Mouse (Mus musculus): ENCODE measurements at regions not wholly inside any gene's neighbourhood (a gene's known extent, or its start where the extent isn't known, plus 50 kb on each side); places are given as distances from the start of the nearest gene placed in this dataset.

- TF ChIP-seq CTCF (IDR thresholded peaks at IDR 0.05; ENCODE audit: low read depth) = no peak
- H3K9ac ChIP-seq (ENCODE audit: low read depth, low read length) = no peak overlapping the region
- H3K4me1 ChIP-seq (replicated peaks; ENCODE audit: control insufficient read depth, insufficient read depth, low read length) = no peaks in the 10 kb centered on the region
- H3K9me3 ChIP-seq (ENCODE audit: control insufficient read depth) = no peaks in the 10 kb centered on the region
- H3K36me3 ChIP-seq (ENCODE audit: control insufficient read depth, insufficient read depth) = no peaks in the 10 kb centered on the region
- no peak overlapping the region for H3K4me3 ChIP-seq (ENCODE audit: low read depth, low read length)
- H3K27me3 ChIP-seq (replicated peaks; ENCODE audit: control insufficient read depth, insufficient read depth, low read length) = no peaks in the 10 kb centered on the region
- ATAC-seq = no peak
- WGBS = 61% methylated on average over 3 of the region's 3 CpGs
- H3K27ac ChIP-seq (ENCODE audit: low read depth, low read length) = no peak overlapping the region
- no peak overlapping the region for H3K4me2 ChIP-seq (replicated peaks; ENCODE audit: low read depth)
Measured at GRCm38 (mm10) chr1:194505826-194506225, 112.2 kb upstream of the Plxna2 start.

- TF ChIP-seq CTCF (IDR thresholded peaks at IDR 0.05; ENCODE audit: low read depth) = no peak
- H3K9ac ChIP-seq (ENCODE audit: low read depth, low read length) = no peak overlapping the region
- H3K27me3 ChIP-seq (replicated peaks; ENCODE audit: control insufficient read depth, insufficient read depth, low read length) = no peaks in the 10 kb centered on the region
- H3K9me3 ChIP-seq (ENCODE audit: control insufficient read depth) = no peaks in the 10 kb centered on the region
- ATAC-seq = no peak
- no peak overlapping the region for H3K4me3 ChIP-seq (ENCODE audit: low read depth, low read length)
- H3K4me1 ChIP-seq (replicated peaks; ENCODE audit: control insufficient read depth, insufficient read depth, low read length) = no peaks in the 10 kb centered on the region
- no peak overlapping the region for H3K27ac ChIP-seq (ENCODE audit: low read depth, low read length)
- H3K36me3 ChIP-seq (ENCODE audit: control insufficient read depth, insufficient read depth) = no peaks in the 10 kb centered on the region
- no peak overlapping the region for H3K4me2 ChIP-seq (replicated peaks; ENCODE audit: low read depth)
Measured at GRCm38 (mm10) chr1:194504207-194504606, 113.8 kb upstream of the Plxna2 start.

GRCm38 (mm10) chr1:194503517-194503916, 114.5 kb upstream of the Plxna2 start:
- Histone ChIP-seq H3K27ac (ENCODE audit: low read depth, low read length) (no peak overlapping the region), H3K9me3 (ENCODE audit: control insufficient read depth) (no peaks in the 10 kb centered on the region), H3K4me2 (replicated peaks; ENCODE audit: low read depth) (no peak overlapping the region), H3K27me3 (replicated peaks; ENCODE audit: control insufficient read depth, insufficient read depth, low read length) (no peaks in the 10 kb centered on the region), H3K4me1 (replicated peaks; ENCODE audit: control insufficient read depth, insufficient read depth, low read length) (no peaks in the 10 kb centered on the region), H3K4me3 (ENCODE audit: low read depth, low read length) (no peak overlapping the region), H3K9ac (ENCODE audit: low read depth, low read length) (no peak overlapping the region), H3K36me3 (ENCODE audit: control insufficient read depth, insufficient read depth) (no peaks in the 10 kb centered on the region)
- ATAC-seq = no peak
- WGBS = 61% methylated on average over 3 of the region's 3 CpGs
- TF ChIP-seq CTCF (IDR thresholded peaks at IDR 0.05; ENCODE audit: low read depth) = no peak

GRCm38 (mm10) chr1:194496424-194496823, 121.6 kb upstream of the Plxna2 start:
- H3K27ac ChIP-seq (ENCODE audit: low read depth, low read length) = no peak overlapping the region
- TF ChIP-seq CTCF (IDR thresholded peaks at IDR 0.05; ENCODE audit: low read depth) = no peak
- 58% methylated on average over 2 of the region's 2 CpGs for WGBS

GRCm38 (mm10) chr1:194491111-194491510, 126.9 kb upstream of the Plxna2 start:
- Histone ChIP-seq H3K9ac (ENCODE audit: low read depth, low read length) (no peak overlapping the region), H3K27ac (ENCODE audit: low read depth, low read length) (no peak overlapping the region), H3K4me3 (ENCODE audit: low read depth, low read length) (no peak overlapping the region), H3K9me3 (ENCODE audit: control insufficient read depth) (no peaks in the 10 kb centered on the region), H3K36me3 (ENCODE audit: control insufficient read depth, insufficient read depth) (no peaks in the 10 kb centered on the region), H3K4me2 (replicated peaks; ENCODE audit: low read depth) (no peak overlapping the region), H3K27me3 (replicated peaks; ENCODE audit: control insufficient read depth, insufficient read depth, low read length) (no peaks in the 10 kb centered on the region), H3K4me1 (replicated peaks; ENCODE audit: control insufficient read depth, insufficient read depth, low read length) (no peaks in the 10 kb centered on the region)
- no peak for TF ChIP-seq CTCF (IDR thresholded peaks at IDR 0.05; ENCODE audit: low read depth)
- ATAC-seq = no peak

More at GRCm38 (mm10) chr1:194496424-194496823, 121.6 kb upstream of the Plxna2 start:
- H3K4me2 ChIP-seq (replicated peaks; ENCODE audit: low read depth) = no peak overlapping the region
- H3K4me3 ChIP-seq (ENCODE audit: low read depth, low read length) = no peak overlapping the region
- no peak overlapping the region for H3K9ac ChIP-seq (ENCODE audit: low read depth, low read length)
- H3K9me3 ChIP-seq (ENCODE audit: control insufficient read depth) = no peaks in the 10 kb centered on the region
- H3K4me1 ChIP-seq (replicated peaks; ENCODE audit: control insufficient read depth, insufficient read depth, low read length) = no peaks in the 10 kb centered on the region
- ATAC-seq = no peak
- no peaks in the 10 kb centered on the region for H3K27me3 ChIP-seq (replicated peaks; ENCODE audit: control insufficient read depth, insufficient read depth, low read length)
- H3K36me3 ChIP-seq (ENCODE audit: control insufficient read depth, insufficient read depth) = no peaks in the 10 kb centered on the region

GRCm38 (mm10) chr1:194488126-194488525, 129.9 kb upstream of the Plxna2 start:
- TF ChIP-seq CTCF (IDR thresholded peaks at IDR 0.05; ENCODE audit: low read depth) = no peak
- H3K27me3 ChIP-seq (replicated peaks; ENCODE audit: control insufficient read depth, insufficient read depth, low read length) = no peaks in the 10 kb centered on the region
- H3K9me3 ChIP-seq (ENCODE audit: control insufficient read depth) = no peaks in the 10 kb centered on the region
- H3K27ac ChIP-seq (ENCODE audit: low read depth, low read length) = no peak overlapping the region
- no peak overlapping the region for H3K4me2 ChIP-seq (replicated peaks; ENCODE audit: low read depth)
- no peak for ATAC-seq
- H3K4me1 ChIP-seq (replicated peaks; ENCODE audit: control insufficient read depth, insufficient read depth, low read length) = no peaks in the 10 kb centered on the region
- H3K9ac ChIP-seq (ENCODE audit: low read depth, low read length) = no peak overlapping the region
- H3K36me3 ChIP-seq (ENCODE audit: control insufficient read depth, insufficient read depth) = no peaks in the 10 kb centered on the region
- no peak overlapping the region for H3K4me3 ChIP-seq (ENCODE audit: low read depth, low read length)

GRCm38 (mm10) chr1:194482717-194483059, 135.3 kb upstream of the Plxna2 start:
- H3K4me3 ChIP-seq (ENCODE audit: low read depth, low read length) = no peak overlapping the region
- no peaks in the 10 kb centered on the region for H3K27me3 ChIP-seq (replicated peaks; ENCODE audit: control insufficient read depth, insufficient read depth, low read length)
- no peak for TF ChIP-seq CTCF (IDR thresholded peaks at IDR 0.05; ENCODE audit: low read depth)
- H3K4me2 ChIP-seq (replicated peaks; ENCODE audit: low read depth) = no peak overlapping the region
- ATAC-seq = no peak
- H3K9ac ChIP-seq (ENCODE audit: low read depth, low read length) = no peak overlapping the region
- no peak overlapping the region for H3K27ac ChIP-seq (ENCODE audit: low read depth, low read length)
- H3K4me1 ChIP-seq (replicated peaks; ENCODE audit: control insufficient read depth, insufficient read depth, low read length) = no peaks in the 10 kb centered on the region
- H3K9me3 ChIP-seq (ENCODE audit: control insufficient read depth) = no peaks in the 10 kb centered on the region
- no peaks in the 10 kb centered on the region for H3K36me3 ChIP-seq (ENCODE audit: control insufficient read depth, insufficient read depth)

Data from intestine, postnatal 0 days (tissue).